Mouse (Mus musculus) frontal cortex, adult (tissue): ENCODE results near the gene Dcst1.
A peak's percentile ranks its signal among the peaks of the same experiment; 100 is the strongest.

ENCODE experiments used
- ATAC-seq: cut with Nextera tagmentation; 2 replicates; pipeline ENCODE4 v1.9.2; 2017; ENCODE audit warnings: mild to moderate bottlenecking, moderate library complexity, mixed read lengths; ENCODE audit not compliant: low TSS enrichment

Dcst1 gene

GRCm38 (mm10) chr3:89336529-89336928, 28.5 kb downstream of the Dcst1 start:
- no peak for ATAC-seq

GRCm38 (mm10) chr3:89333053-89333452, 32.0 kb downstream of the Dcst1 start:
- no peak for ATAC-seq

- ATAC-seq, result no peak
These were observed 32.6 kb downstream of the Dcst1 start for GRCm38 (mm10) chr3:89332476-89332875.

- ATAC-seq, result no peak
These were observed 33.0 kb downstream of the Dcst1 start for GRCm38 (mm10) chr3:89332013-89332412.

- ATAC-seq, result no peak
These were observed 33.5 kb downstream of the Dcst1 start for GRCm38 (mm10) chr3:89331561-89331960.

- no peak for ATAC-seq
These were observed 34.1 kb downstream of the Dcst1 start for GRCm38 (mm10) chr3:89330948-89331347.

- ATAC-seq, result no peak
These were observed 34.7 kb downstream of the Dcst1 start for GRCm38 (mm10) chr3:89330346-89330745.

GRCm38 (mm10) chr3:89328623-89329022, 36.4 kb downstream of the Dcst1 start:
- ATAC-seq, result no peak

GRCm38 (mm10) chr3:89327371-89327870, 37.6 kb downstream of the Dcst1 start:
- no peak for ATAC-seq

- ATAC-seq, result no peak
These were observed 39.2 kb downstream of the Dcst1 start for GRCm38 (mm10) chr3:89325882-89326281.

- ATAC-seq, result peak; percentile 26
These were observed 42.4 kb downstream of the Dcst1 start, which contains the start of gene Efna3 for GRCm38 (mm10) chr3:89322514-89323165. Efna3 (minus strand) TSS chr3:89322965.

GRCm38 (mm10) chr3:89322131-89322500, 42.9 kb downstream of the Dcst1 start:
- ATAC-seq, result 0 out of 2 replicates have a peak, but pooled peaks have one; percentile 10

- ATAC-seq, result no peak
These were observed 43.6 kb downstream of the Dcst1 start for GRCm38 (mm10) chr3:89321183-89322130.

- no peak for ATAC-seq
These were observed 44.4 kb downstream of the Dcst1 start for GRCm38 (mm10) chr3:89320581-89321182.

GRCm38 (mm10) chr3:89319591-89320350, 45.3 kb downstream of the Dcst1 start:
- ATAC-seq, result no peak

GRCm38 (mm10) chr3:89318971-89319590, 46.0 kb downstream of the Dcst1 start:
- ATAC-seq, result no peak

- ATAC-seq, result no peak
These were observed 46.7 kb downstream of the Dcst1 start for GRCm38 (mm10) chr3:89318316-89318715.

- no peak; the same call in 1 of the 2 replicates for ATAC-seq
These were observed 47.8 kb downstream of the Dcst1 start for GRCm38 (mm10) chr3:89317246-89317645.

GRCm38 (mm10) chr3:89316833-89317232, 48.2 kb downstream of the Dcst1 start:
- ATAC-seq, result peak; percentile 34

- no peak for ATAC-seq
These were observed 48.9 kb downstream of the Dcst1 start for GRCm38 (mm10) chr3:89315930-89316831.
